Mouse (Mus musculus) stomach, postnatal 0 days (tissue): ENCODE results near the gene Srpk1.

Experiments used
- CTCF ChIP-seq: IDR thresholded peaks from 2 replicates; pipeline ENCODE4 v1.5.1; 2016; ENCODE audit warnings: antibody characterized with exemption, low read depth, mild to moderate bottlenecking, moderate library complexity
- EP300 ChIP-seq: optimal IDR thresholded peaks from 2 replicates; pipeline ENCODE3; 2016; ENCODE audit warnings: antibody characterized with exemption

DNA sequence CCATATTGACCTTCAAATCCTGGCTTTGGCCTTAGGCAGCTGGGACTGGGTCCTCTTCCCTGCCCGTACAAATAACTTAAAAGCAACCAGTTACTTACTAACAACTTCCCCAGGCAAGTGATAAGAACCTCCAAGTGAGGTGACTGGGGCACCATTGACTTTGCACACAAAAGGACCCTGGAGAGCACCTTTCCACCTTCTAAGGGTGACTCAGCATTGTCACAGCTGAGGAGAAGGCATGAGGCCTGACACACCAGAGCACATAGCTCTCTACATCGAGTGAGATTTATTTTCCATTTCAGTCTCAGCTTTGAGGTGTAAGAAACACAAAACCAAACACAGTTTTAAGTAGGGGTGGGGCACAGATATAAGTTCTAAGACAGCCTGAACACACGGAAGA lies 31.9 kb downstream of the Srpk1 start:
- no peak for TF ChIP-seq CTCF
- no peak for TF ChIP-seq EP300
